Mouse (Mus musculus) neural tube, embryonic 11.5 days (tissue): Measurements from ENCODE around the gene Irf9. TPM values are rescaled to one million over a fixed set of nuclear protein-coding genes. Genes with fewer than 3 reads are reported as not detected.

ENCODE experiments used
- ATAC-seq: fragments of 200-750 bp; cut with Nextera tagmentation; 2 replicates; pipeline ENCODE4 v1.8.0; 2017; ENCODE audit warnings: moderate number of reproducible peaks, mild to moderate bottlenecking, moderate TSS enrichment, moderate library complexity; ENCODE audit not compliant: insufficient read depth, low FRiP score, low TSS enrichment
- DNase-seq: peaks from one replicate; pipeline ENCODE4 v3.0.0-alpha.2; 2015; ENCODE audit warnings: low spot score
- H3K27ac ChIP-seq: fragments of 300-500 bp; sonication (generic); 2 replicates; pipeline ENCODE4 v1.5.1; 2014; ENCODE audit warnings: low read depth, mild to moderate bottlenecking, low read length
- H3K27me3 ChIP-seq: fragments of 300-500 bp; sonication (generic); 2 replicates; pipeline ENCODE4 v1.6.1; 2014; ENCODE audit warnings: mild to moderate bottlenecking, low read length, mixed read lengths; ENCODE audit not compliant: control insufficient read depth, insufficient read depth
- H3K36me3 ChIP-seq: fragments of 300-500 bp; sonication (generic); 2 replicates; pipeline ENCODE4 v1.6.1; 2014; ENCODE audit warnings: mild to moderate bottlenecking, low read length, moderate library complexity, mixed read lengths; ENCODE audit not compliant: control insufficient read depth, insufficient read depth
- H3K4me1 ChIP-seq: fragments of 300-500 bp; sonication (generic); 2 replicates; pipeline ENCODE4 v1.6.1; 2014; ENCODE audit warnings: low read length, mixed read lengths; ENCODE audit not compliant: control insufficient read depth, insufficient read depth
- H3K4me2 ChIP-seq: fragments of 300-500 bp; sonication (generic); 2 replicates; pipeline ENCODE4 v1.6.1; 2014; ENCODE audit warnings: low read depth, mild to moderate bottlenecking, moderate library complexity
- H3K4me3 ChIP-seq: fragments of 300-500 bp; sonication (generic); 2 replicates; pipeline ENCODE4 v1.5.1; 2014; ENCODE audit warnings: low read depth, low read length
- H3K9ac ChIP-seq: fragments of 300-500 bp; sonication (generic); 2 replicates; pipeline ENCODE4 v1.6.1; 2014; ENCODE audit warnings: mild to moderate bottlenecking, low read length
- H3K9me3 ChIP-seq: fragments of 300-500 bp; sonication (generic); 2 replicates; pipeline ENCODE4 v1.6.1; 2016; ENCODE audit warnings: low read length; ENCODE audit not compliant: control insufficient read depth
- WGBS: fragments of 180-500 bp; shearing (Covaris S2); extraction: QIAGEN DNeasy Blood & Tissue Kit; methylation state at CpG from one replicate; pipeline ENCODE4 v1.1.7; 2014; 5-methylcytosine and 5-hydroxymethylcytosine counted together
- polyA plus RNA-seq: library from polyadenylated mRNA; unstranded; fragments of >200 nt; fragmentation: Nextera tagmentation; extraction: Ambion mirVana; gene quantifications from 2 replicates; pipeline ENCODE4 v1.2.1, GENCODE M21; 2014

Gene Irf9
- polyA plus RNA-seq, 1 experiment from 2014 or later = 5.9 TPM

GRCm38 (mm10) chr14:55658011-55658410, 54.6 kb downstream of the Irf9 start:
- Histone ChIP-seq H3K9ac (no peak overlapping the region), H3K27me3 (no peaks in the 10 kb centered on the region), H3K4me2 (no peak overlapping the region), H3K36me3 (peaks cover 4% of the 10 kb centered on the region), H3K27ac (no peak overlapping the region), H3K4me3 (no peak overlapping the region), H3K9me3 (no peaks in the 10 kb centered on the region), H3K4me1 (no peaks in the 10 kb centered on the region)
- DNase-seq = no peak
- no peak for ATAC-seq
- 90% methylated on average over 5 of the region's 5 CpGs for WGBS

Other genes with a start within 250 kb of the Irf9 start
- 33.2 and 36.5 TPM in 2 replicates for gene Dhrs4, start 124.8 kb upstream of the Irf9 start, polyA plus RNA-seq
- gene Carmil3, start 112.9 kb upstream of the Irf9 start, polyA plus RNA-seq = 9.4 and 9.5 TPM in 2 replicates
- 0.99 and 1.7 TPM in 2 replicates for gene Cpne6, start 93.1 kb upstream of the Irf9 start, polyA plus RNA-seq
- gene Nrl, start 78.6 kb upstream of the Irf9 start, polyA plus RNA-seq = not detected in 2 replicates
- 14.5 and 14.7 TPM in 2 replicates for gene Pck2, start 63.3 kb upstream of the Irf9 start, polyA plus RNA-seq
- 84.4 and 85.1 TPM in 2 replicates for gene Dcaf11, start 43.6 kb upstream of the Irf9 start, polyA plus RNA-seq
- gene A730061H03Rik, start 43.2 kb upstream of the Irf9 start, polyA plus RNA-seq = 0.80 TPM in 1 of 2 replicates, not detected in the other
- gene Fitm1, start 28.0 kb upstream of the Irf9 start, polyA plus RNA-seq = 4.7 and 6.8 TPM in 2 replicates
- gene Psme1, start 25.4 kb upstream of the Irf9 start, polyA plus RNA-seq = 112 and 123 TPM in 2 replicates
- gene Emc9, start 18.3 kb upstream of the Irf9 start, polyA plus RNA-seq = 6.0 and 7.6 TPM in 2 replicates
- gene Psme2, start 12.5 kb upstream of the Irf9 start, polyA plus RNA-seq = 188 and 218 TPM in 2 replicates
- gene Rnf31, start 11.9 kb upstream of the Irf9 start, polyA plus RNA-seq = 10.2 and 13.0 TPM in 2 replicates
- 12.0 and 12.4 TPM in 2 replicates for gene Rec8, start 14.5 kb downstream of the Irf9 start, polyA plus RNA-seq
- 99.2 and 104 TPM in 2 replicates for gene Ipo4, start 32.4 kb downstream of the Irf9 start, polyA plus RNA-seq
- 1.0 and 1.6 TPM in 2 replicates for gene Gm49378, start 34.3 kb downstream of the Irf9 start, polyA plus RNA-seq
- gene Tm9sf1, start 40.2 kb downstream of the Irf9 start, polyA plus RNA-seq = 64.2 and 65.8 TPM in 2 replicates
- 0.89 and 0.93 TPM in 2 replicates for gene Tssk4, start 46.6 kb downstream of the Irf9 start, polyA plus RNA-seq
- gene Mdp1, start 56.9 kb downstream of the Irf9 start, polyA plus RNA-seq = 65.5 and 65.7 TPM in 2 replicates
- 53.1 and 66.7 TPM in 2 replicates for gene Gmpr2, start 68.4 kb downstream of the Irf9 start, polyA plus RNA-seq
- gene Nedd8, start 68.6 kb downstream of the Irf9 start, polyA plus RNA-seq = 573 and 583 TPM in 2 replicates
- 50.7 and 61.2 TPM in 2 replicates for gene Tinf2, start 78.2 kb downstream of the Irf9 start, polyA plus RNA-seq
- 0.37 and 0.57 TPM in 2 replicates for gene Tgm1, start 110.4 kb downstream of the Irf9 start, polyA plus RNA-seq
- gene Rabggta, start 118.7 kb downstream of the Irf9 start, polyA plus RNA-seq = 26.5 and 29.3 TPM in 2 replicates
- 68.6 and 76.8 TPM in 2 replicates for gene Dhrs1, start 142.1 kb downstream of the Irf9 start, polyA plus RNA-seq
- 51.9 and 53.8 TPM in 2 replicates for gene Nop9, start 142.1 kb downstream of the Irf9 start, polyA plus RNA-seq
- 0.32 TPM in 1 of 2 replicates, not detected in the other for gene Cideb, start 154.9 kb downstream of the Irf9 start, polyA plus RNA-seq
- gene Ltb4r2, start 157.9 kb downstream of the Irf9 start, polyA plus RNA-seq = 0.20 and 0.52 TPM in 2 replicates
- 0.18 and 0.27 TPM in 2 replicates for gene Ltb4r1, start 162.4 kb downstream of the Irf9 start, polyA plus RNA-seq
- gene Adcy4, start 180.5 kb downstream of the Irf9 start, polyA plus RNA-seq = 8.9 and 9.0 TPM in 2 replicates
- gene Ripk3, start 185.3 kb downstream of the Irf9 start, polyA plus RNA-seq = 14.2 and 16.6 TPM in 2 replicates
- 25.9 and 33.7 TPM in 2 replicates for gene Nfatc4, start 219.6 kb downstream of the Irf9 start, polyA plus RNA-seq